Mouse (Mus musculus) c-Kit-positive CD71-positive TER-119-positive erythroid progenitor cells, embryonic 14.5 days (primary cell): ENCODE measurements around the gene Polr3e.

ENCODE experiments used
- DNase-seq: peaks from one replicate; pipeline ENCODE4 v3.0.0-alpha.2; 2013; ENCODE audit warnings: low spot score

Gene Polr3e

DNA sequence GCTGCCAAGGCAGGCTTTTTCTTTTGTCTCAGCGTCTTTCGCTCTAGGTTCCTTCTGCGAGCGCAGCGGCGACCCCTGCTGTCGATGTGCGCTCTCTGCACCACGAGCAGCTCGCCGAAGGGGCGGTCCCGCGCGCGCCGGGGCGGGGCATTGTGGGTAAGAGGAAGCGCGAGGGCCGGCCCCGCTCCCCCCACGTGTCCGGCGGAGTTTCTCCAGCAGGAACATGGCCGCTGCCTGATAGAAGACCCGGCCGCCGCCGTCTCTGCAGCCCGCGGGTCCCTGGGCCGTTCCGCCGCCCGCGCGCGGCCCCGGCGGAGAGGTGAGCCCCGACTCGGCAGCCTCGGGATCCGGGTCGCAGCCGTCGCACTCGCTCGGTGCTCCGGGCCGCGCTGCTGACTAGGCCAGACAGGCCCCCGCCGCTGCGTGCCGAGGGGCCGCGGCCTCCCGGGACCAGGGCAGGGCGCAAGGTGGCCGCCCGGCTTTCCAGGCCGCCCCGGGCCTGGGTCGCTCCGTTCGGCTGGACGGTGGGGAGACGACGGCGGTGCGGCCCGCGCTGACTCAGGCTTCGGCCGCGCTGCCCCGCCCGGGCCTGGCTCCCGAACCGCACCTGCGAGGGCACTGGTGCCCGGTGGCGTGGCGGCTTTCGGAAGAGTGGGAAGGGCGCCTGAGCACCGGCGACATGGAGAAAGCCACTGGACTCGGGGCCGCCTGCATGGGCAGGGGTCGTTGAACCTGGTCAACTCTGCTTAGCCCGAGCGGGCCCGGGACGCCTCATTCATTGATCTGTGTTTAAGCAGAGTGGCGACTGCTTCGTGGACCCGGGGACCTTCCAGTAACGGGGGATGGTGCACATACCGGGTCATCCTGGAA is at the start of gene Polr3e:
Gene Polr3e (plus strand): TSS at position 153 of the 870 bp plus-strand sequence.
- peak; percentile 99 for DNase-seq

DNA sequence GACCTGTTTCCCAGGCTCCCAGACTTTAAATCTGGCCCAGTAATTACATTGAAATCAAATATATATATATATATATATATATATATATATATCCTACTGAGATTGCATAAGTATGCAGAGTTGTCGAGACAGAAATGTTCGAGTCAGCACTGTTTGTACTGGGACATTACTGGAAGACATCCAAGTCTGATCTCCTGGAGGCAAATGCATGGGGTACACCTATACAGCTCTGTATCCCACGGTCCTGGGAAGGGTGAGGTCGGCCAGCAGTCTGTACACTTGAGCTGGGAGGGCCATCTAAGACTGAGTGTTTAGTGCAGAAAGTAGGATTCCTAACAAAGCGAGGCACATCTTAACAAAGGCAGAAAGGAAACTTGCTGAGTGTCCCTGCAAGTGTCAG is 47.7 kb upstream of the Polr3e start:
- DNase-seq = no peak

DNA sequence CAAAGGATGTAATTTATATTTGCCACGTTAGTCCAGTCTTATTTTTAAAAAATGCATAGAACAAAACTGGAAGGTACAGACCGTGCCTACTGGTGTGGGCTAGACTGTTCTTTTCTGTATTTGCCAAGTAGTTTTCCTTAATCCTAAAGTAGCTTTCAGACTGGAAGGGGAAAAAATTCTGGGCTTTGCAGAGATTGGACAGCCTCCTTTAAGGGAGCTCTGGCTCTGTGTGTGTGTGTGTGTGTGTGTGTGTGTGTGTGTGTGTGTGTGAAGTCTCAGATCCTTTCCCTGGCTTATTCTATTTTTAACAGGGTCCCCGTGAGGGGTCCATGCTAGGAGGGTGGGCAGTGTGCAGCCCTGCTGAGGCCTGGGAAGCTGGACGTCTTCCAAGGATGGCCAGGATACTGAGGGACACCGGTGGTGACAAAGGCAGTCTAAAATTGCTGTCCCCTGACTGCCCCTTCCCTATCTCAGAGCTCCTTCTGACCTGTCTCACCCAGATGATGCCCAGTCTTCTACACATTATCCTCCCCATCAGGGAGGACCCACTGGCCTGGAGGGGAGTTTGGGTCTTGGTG is 47.0 kb upstream of the Polr3e start:
- DNase-seq = no peak

DNA sequence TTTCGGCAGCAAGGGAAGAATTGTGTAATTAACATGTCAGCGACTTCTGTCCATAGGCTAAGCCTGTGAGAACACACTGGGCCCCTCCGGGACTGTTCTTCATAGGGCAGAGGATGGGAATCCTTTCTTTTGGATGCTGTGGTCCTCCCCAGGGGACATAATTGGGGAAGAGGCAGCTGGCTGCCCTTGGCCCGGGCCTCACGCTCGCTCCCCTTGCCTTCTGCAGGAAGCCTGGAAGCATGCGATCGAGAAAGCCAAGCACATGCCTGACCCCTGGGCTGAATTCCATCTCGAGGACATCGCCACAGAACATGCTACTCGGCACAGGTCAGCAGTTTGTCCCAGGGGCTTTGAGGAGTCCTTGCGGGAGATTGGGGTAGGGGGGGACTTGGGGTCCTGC is 44.5 kb upstream of the Polr3e start:
- DNase-seq = no peak

- DNase-seq = no peak
These were observed 43.5 kb upstream of the Polr3e start for GRCm38 (mm10) chr7:120874021-120874420.

GRCm38 (mm10) chr7:120874764-120875539 is 42.6 kb upstream of the Polr3e start:
- DNase-seq = peak; percentile 89

GRCm38 (mm10) chr7:120875540-120876388 is 41.8 kb upstream of the Polr3e start:
- DNase-seq = no peak

- DNase-seq = no peak
These were observed 39.3 kb upstream of the Polr3e start for GRCm38 (mm10) chr7:120878271-120878670.

DNA sequence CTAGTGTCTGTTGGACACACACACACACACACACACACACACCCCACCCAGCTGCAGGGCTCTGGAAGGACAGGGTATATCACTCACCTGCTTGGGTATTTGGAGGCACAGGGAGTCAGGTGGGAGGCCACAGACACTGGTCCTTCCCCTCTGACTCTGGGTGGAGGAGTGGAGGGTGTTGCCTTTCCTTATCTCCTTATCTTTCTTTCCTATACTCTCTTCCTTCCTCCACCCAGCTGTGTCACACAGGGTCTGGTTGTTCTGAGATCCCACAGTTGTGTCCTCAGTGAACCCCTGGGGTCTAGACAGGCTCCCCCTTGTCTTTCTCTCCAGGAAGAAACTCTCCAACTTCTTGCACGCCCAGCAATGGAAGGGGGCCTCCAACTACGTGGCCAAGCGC is 37.6 kb upstream of the Polr3e start:
- DNase-seq = peak; percentile 69

- no peak for DNase-seq
These were observed 36.8 kb upstream of the Polr3e start for GRCm38 (mm10) chr7:120880770-120881169.

GRCm38 (mm10) chr7:120881451-120881850 is 36.1 kb upstream of the Polr3e start:
- DNase-seq = no peak

- DNase-seq = no peak
These were observed 34.9 kb upstream of the Polr3e start for GRCm38 (mm10) chr7:120882674-120883073.

- DNase-seq = no peak
These were observed 33.8 kb upstream of the Polr3e start for GRCm38 (mm10) chr7:120883523-120884290.

DNA sequence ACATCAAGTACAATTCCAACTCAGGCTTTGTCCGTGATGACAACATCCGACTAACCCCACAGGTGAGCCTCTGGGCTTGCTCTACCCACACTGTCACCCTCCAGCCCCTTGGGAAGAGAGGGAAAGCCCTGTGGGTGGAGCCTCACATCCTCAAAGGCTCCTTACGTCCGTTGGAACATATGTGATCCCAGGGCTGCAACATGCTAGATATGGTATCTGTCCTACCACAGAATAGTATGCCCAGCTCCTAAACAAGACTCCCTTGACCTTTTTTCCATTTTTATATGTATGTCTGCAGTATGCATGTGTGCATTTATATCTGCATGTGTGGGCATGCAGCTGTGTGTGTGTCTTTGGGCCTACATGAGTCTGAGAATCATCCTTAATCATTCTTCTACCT is 32.8 kb upstream of the Polr3e start:
- no peak for DNase-seq

DNA sequence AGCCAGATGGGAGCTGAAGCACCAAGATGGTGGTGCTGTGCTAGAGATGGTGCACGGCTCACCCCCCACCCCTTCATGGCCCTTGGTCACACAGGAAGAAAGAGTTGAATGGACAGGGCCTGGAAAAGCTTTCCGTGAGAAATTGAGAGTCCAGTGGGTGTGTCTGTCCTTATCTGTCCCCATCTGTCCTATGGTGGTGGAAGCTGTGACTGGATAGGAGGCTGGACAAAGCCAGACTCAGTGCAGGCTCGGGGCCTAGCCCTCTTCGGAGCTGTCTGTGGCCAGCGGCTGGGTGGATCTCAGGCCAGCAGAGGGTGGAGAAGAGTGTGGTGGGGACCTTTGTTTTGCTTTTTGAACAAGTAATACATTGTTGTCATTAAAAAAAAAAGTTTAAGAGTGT is 24.4 kb upstream of the Polr3e start:
- DNase-seq = no peak

DNA sequence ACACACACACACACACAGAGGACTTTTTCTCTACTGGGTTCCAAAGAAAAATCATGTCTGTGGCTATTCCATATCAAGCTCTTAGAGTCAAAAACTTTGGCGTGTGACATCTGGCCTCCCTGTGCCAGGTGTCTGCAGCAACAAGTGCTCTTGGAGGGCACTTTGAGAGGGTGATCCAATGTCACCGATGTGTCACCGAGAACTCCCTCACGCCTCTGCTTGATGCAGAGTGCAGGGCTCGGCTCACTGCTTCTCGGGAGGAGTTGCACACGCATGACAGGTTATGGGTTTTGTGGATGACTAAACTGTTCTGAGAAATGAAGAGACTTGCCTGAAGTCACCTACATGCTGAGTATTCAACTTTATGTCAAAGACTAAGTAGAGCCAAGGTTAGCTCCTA is 20.5 kb upstream of the Polr3e start:
- DNase-seq = no peak

- no peak for DNase-seq
These were observed 19.7 kb upstream of the Polr3e start for GRCm38 (mm10) chr7:120897711-120898335.

GRCm38 (mm10) chr7:120900191-120900590 is 17.4 kb upstream of the Polr3e start:
- DNase-seq = no peak

- no peak for DNase-seq
These were observed 15.8 kb upstream of the Polr3e start for GRCm38 (mm10) chr7:120901701-120902100.

DNA sequence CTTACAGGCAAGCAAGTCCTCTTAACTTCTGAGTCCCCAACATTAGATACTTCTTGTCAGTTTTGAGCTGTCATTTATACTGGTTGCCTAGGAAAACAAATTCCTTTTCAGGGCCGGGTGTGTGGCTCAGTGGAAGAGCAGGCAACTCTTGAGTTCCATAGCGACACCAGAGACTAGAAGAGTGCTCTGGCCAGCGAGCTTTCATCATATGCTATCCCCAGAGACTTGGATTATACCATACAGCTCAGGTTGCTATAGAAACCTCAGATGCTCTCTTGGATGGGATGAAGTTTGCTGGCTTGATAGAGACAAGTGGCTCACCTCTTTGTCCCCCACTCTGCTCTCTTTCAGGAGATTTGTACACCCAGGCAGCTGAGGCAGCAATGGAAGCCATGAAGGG is 14.6 kb upstream of the Polr3e start:
- no peak for DNase-seq

DNA sequence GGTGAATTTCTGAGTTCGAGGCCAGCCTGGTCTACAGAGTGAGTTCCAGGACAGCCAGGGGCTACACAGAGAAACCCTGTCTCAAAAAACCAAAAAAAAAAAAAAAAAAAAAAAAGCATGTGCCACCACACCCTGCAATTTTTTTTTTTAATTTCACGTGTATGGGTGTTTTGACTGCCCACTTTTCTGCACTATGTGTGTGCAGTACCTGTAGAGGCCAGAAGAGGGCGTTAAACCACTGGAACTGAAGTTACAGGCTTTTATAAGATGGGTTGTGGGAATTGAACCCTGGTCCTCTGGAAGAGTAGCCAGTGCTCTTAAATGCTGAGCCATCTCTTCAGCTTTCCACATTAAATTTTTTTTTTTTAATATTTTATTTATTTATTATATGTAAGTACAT is 7.4 kb upstream of the Polr3e start:
- DNase-seq = peak; percentile 13
